Mouse (Mus musculus) heart, embryonic 10.5 days (tissue): Measurements from ENCODE around the gene Kctd11. TPM values are rescaled to one million over a fixed set of nuclear protein-coding genes. Genes with fewer than 3 reads are reported as not detected.

Experiments
- DNase-seq: peaks from one replicate; pipeline ENCODE4 v3.0.0-alpha.2; 2017; ENCODE audit warnings: low spot score
- H3K27ac ChIP-seq: fragments of 300-500 bp; sonication (generic); 2 replicates; pipeline ENCODE4 v1.5.1; 2016; ENCODE audit warnings: mild to moderate bottlenecking
- H3K27me3 ChIP-seq: fragments of 300-500 bp; sonication (generic); 2 replicates; pipeline ENCODE4 v1.6.1; 2016; ENCODE audit warnings: mild to moderate bottlenecking; ENCODE audit not compliant: poor library complexity, insufficient read depth, severe bottlenecking
- H3K36me3 ChIP-seq: fragments of 300-500 bp; sonication (generic); 2 replicates; pipeline ENCODE4 v1.6.1; 2016; ENCODE audit warnings: mild to moderate bottlenecking, moderate library complexity
- H3K4me1 ChIP-seq: fragments of 300-500 bp; sonication (generic); 2 replicates; pipeline ENCODE4 v1.6.1; 2016; ENCODE audit warnings: mild to moderate bottlenecking
- H3K4me3 ChIP-seq: fragments of 300-500 bp; sonication (generic); 2 replicates; pipeline ENCODE4 v1.5.1; 2016; ENCODE audit warnings: mild to moderate bottlenecking, moderate library complexity
- H3K9me3 ChIP-seq: fragments of 300-500 bp; sonication (generic); 2 replicates; pipeline ENCODE4 v1.6.1; 2016; ENCODE audit warnings: mild to moderate bottlenecking, moderate library complexity
- WGBS: fragments of 180-500 bp; shearing (Covaris S2); methylation state at CpG from one replicate; pipeline ENCODE4 v1.1.7; 2016; 5-methylcytosine and 5-hydroxymethylcytosine counted together
- polyA plus RNA-seq: library from polyadenylated mRNA; unstranded; fragments of >200 nt; fragmentation: Nextera tagmentation; extraction: Ambion mirVana; gene quantifications from 2 replicates; pipeline ENCODE4 v1.2.1, GENCODE M21; 2016

The Kctd11 gene
- polyA plus RNA-seq, 1 experiment from 2014 or later: 6.2 TPM

- Histone ChIP-seq H3K4me1 (peaks cover 8% of the 10 kb centered on the region), H3K36me3 (peaks cover 98% of the 10 kb centered on the region), H3K27me3 (no peaks in the 10 kb centered on the region), H3K4me3 (no peak overlapping the region), H3K27ac (no peak overlapping the region), H3K9me3 (no peaks in the 10 kb centered on the region)
- 90% methylated on average over 11 of the region's 11 CpGs for WGBS
- DNase-seq: no peak
Measured at GRCm38 (mm10) chr11:69908645-69909044, 27.4 kb upstream of the Kctd11 start.

- no peaks in the 10 kb centered on the region for H3K27me3 ChIP-seq
- H3K36me3 ChIP-seq: peaks cover 61% of the 10 kb centered on the region
- 94% methylated on average over 9 of the region's 9 CpGs for WGBS
- H3K4me1 ChIP-seq: peaks cover 28% of the 10 kb centered on the region
- H3K27ac ChIP-seq: no peak overlapping the region
- no peaks in the 10 kb centered on the region for H3K9me3 ChIP-seq
- no peak for DNase-seq
- no peak overlapping the region for H3K4me3 ChIP-seq
Measured at GRCm38 (mm10) chr11:69904311-69904710, 23.1 kb upstream of the Kctd11 start.

GRCm38 (mm10) chr11:69902972-69903371, 21.8 kb upstream of the Kctd11 start:
- Histone ChIP-seq H3K27me3 (no peaks in the 10 kb centered on the region), H3K4me1 (peaks cover 42% of the 10 kb centered on the region), H3K4me3 (peak overlapping the region; percentile 96), H3K9me3 (no peaks in the 10 kb centered on the region), H3K36me3 (peaks cover 48% of the 10 kb centered on the region), H3K27ac (0 out of 2 replicates have a peak overlapping the region, but pooled peaks have one; percentile 8)
- DNase-seq: no peak
- WGBS: 91% methylated on average over 13 of the region's 13 CpGs

- Histone ChIP-seq H3K4me3 (peak overlapping the region; percentile 96), H3K27ac (peak overlapping the region; percentile 99), H3K36me3 (peaks cover 38% of the 10 kb centered on the region), H3K9me3 (no peaks in the 10 kb centered on the region), H3K27me3 (no peaks in the 10 kb centered on the region), H3K4me1 (peaks cover 48% of the 10 kb centered on the region)
- 1% methylated on average over 39 of the region's 39 CpGs for WGBS
- DNase-seq: no peak
Measured at GRCm38 (mm10) chr11:69901993-69902392, 20.8 kb upstream of the Kctd11 start.

DNA sequence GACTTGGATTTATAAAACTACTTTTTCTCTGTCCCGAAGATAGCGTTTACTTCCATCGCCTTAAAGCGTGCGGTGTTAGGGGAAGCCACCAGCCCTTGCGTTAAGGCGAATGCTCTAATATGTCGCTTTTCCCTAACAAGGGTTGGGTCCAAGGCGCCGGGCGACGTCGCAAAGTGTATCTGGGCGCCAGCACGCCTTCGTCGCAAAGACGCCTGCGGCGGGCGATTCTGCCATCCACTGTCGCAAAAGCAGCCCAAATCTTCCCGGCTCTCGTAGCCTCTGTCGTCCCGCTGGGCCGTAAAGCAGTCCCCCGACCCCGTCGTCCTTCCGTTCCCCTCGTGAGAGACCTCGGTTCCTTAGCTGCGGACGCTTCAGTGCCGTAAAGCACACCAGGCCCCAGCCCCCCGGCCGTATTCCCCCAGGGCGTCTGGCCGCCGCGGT, 20.2 kb upstream of the Kctd11 start:
- DNase-seq: peak; percentile 99
- Histone ChIP-seq H3K4me3 (peak overlapping the region; percentile 96), H3K36me3 (peaks cover 33% of the 10 kb centered on the region), H3K27ac (peak overlapping the region; percentile 99), H3K4me1 (peaks cover 48% of the 10 kb centered on the region), H3K9me3 (no peaks in the 10 kb centered on the region), H3K27me3 (no peaks in the 10 kb centered on the region)
- WGBS: under 1% methylated on average over 42 of the region's 42 CpGs

- DNase-seq: peak; percentile 97
- Histone ChIP-seq H3K27me3 (no peaks in the 10 kb centered on the region), H3K36me3 (peaks cover 26% of the 10 kb centered on the region), H3K4me3 (peak within 1 kb of the TSS; percentile 96), H3K27ac (peak within 1 kb of the TSS; percentile 99), H3K9me3 (no peaks in the 10 kb centered on the region), H3K4me1 (peaks cover 48% of the 10 kb centered on the region)
- under 1% methylated on average over 38 of the region's 38 CpGs for WGBS
Measured at GRCm38 (mm10) chr11:69900471-69901405, 19.5 kb upstream of the Kctd11 start, which contains the start of the genes 2810408A11Rik and Neurl4. TSS of gene 2810408A11Rik (minus strand) at chr11:69900987. TSS of gene Neurl4 (plus strand) at chr11:69901072.

DNA sequence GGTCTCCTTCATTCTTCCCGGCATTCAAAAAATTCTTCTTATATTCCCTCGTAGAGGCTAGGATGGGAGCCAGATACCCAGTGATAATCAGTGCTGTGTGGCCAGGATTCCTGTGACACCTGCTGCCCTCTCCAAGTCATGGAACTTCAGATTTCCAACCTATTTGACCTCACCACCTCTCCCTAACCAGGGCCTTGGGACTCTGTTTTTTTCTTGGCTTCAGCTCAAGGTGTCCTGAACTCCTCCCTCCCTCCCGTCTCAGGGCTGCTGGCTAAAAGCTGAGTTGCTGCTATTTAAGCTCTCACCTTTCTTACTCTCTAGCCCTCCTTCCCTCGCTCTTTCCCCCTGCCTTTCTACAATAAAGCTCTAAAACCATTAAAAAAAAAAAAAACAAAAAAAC, 18.7 kb upstream of the Kctd11 start:
- Histone ChIP-seq H3K27me3 (no peaks in the 10 kb centered on the region), H3K27ac (peak overlapping the region; percentile 99), H3K4me3 (peak overlapping the region; percentile 96), H3K9me3 (no peaks in the 10 kb centered on the region), H3K36me3 (peaks cover 17% of the 10 kb centered on the region), H3K4me1 (peaks cover 51% of the 10 kb centered on the region)
- no peak for DNase-seq
- 23% methylated on average over 4 of the region's 4 CpGs for WGBS

GRCm38 (mm10) chr11:69895291-69895690, 14.1 kb upstream of the Kctd11 start, which contains the start of gene Acap1:
TSS of gene Acap1 (minus strand) at chr11:69895539.
- Histone ChIP-seq H3K9me3 (no peaks in the 10 kb centered on the region), H3K4me3 (no peak within 1 kb of the TSS)
- 67% methylated on average over 4 of the region's 4 CpGs for WGBS

GRCm38 (mm10) chr11:69894671-69895070, 13.5 kb upstream of the Kctd11 start:
- H3K4me3 ChIP-seq: no peak overlapping the region
- no peaks in the 10 kb centered on the region for H3K36me3 ChIP-seq
- H3K4me1 ChIP-seq: peaks cover 43% of the 10 kb centered on the region
- no peaks in the 10 kb centered on the region for H3K9me3 ChIP-seq
- WGBS: 74% methylated on average over 5 of the region's 5 CpGs
- H3K27me3 ChIP-seq: no peaks in the 10 kb centered on the region
- no peak for DNase-seq
- H3K27ac ChIP-seq: no peak overlapping the region

More at GRCm38 (mm10) chr11:69895291-69895690, 14.1 kb upstream of the Kctd11 start, which contains the start of gene Acap1:
- H3K36me3 ChIP-seq: no peaks in the 10 kb centered on the region
- no peak for DNase-seq
- H3K27ac ChIP-seq: peak within 1 kb of the TSS; percentile 36; the same call in 1 of the 2 replicates
- H3K27me3 ChIP-seq: no peaks in the 10 kb centered on the region
- peaks cover 42% of the 10 kb centered on the region for H3K4me1 ChIP-seq

- Histone ChIP-seq H3K4me3 (no peak overlapping the region), H3K27me3 (no peaks in the 10 kb centered on the region), H3K36me3 (0 out of 2 replicates have a peak, but pooled peaks cover 2% of the 10 kb centered on the region), H3K27ac (peak overlapping the region; percentile 78; the same call in 1 of the 2 replicates), H3K9me3 (no peaks in the 10 kb centered on the region), H3K4me1 (peaks cover 37% of the 10 kb centered on the region; the same call in 1 of the 2 replicates)
- no peak for DNase-seq
- WGBS: 44% methylated on average over 4 of the region's 4 CpGs
Measured at GRCm38 (mm10) chr11:69891482-69891881, 10.3 kb upstream of the Kctd11 start.

DNA sequence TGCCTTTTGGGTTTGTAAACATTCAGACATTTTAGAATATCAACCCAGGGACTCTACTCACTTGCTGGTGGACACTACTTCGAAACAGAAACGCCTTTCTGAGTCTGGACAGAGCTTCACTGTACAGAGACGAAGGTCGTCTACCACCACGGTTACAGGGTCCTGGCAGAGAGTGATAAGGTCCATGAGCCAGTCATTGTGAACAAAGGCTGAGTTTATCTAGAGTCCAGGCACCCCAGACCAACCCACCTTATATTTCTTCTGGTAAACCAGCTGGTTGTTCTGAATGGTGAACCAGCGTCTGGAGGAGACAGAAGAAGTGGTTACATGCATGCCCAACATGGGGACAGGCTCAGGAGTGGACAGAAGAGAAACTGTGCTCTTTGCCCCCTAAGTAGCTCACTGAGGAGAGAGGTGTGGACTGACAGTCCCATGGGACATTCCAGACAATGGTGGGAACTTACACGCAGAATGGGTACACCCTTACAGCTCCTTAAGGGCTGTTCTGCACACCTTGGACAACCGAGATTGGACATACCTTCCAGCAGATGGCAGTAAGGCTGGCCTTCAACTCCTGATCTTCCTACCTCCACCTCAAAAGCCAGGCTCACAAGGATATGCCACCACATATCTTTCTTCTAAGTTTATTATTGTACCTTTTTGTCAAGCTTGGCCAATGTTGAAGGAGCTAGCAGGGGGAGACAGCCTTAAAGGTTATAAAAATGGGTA, 5.9 kb upstream of the Kctd11 start:
- no peaks in the 10 kb centered on the region for H3K9me3 ChIP-seq
- H3K36me3 ChIP-seq: 0 out of 2 replicates have a peak, but pooled peaks cover 2% of the 10 kb centered on the region
- H3K4me1 ChIP-seq: peaks cover 54% of the 10 kb centered on the region
- DNase-seq: peak; percentile 87
- H3K27ac ChIP-seq: peak overlapping the region; percentile 65; the same call in 1 of the 2 replicates
- 52% methylated on average over 8 of the region's 8 CpGs for WGBS
- H3K4me3 ChIP-seq: no peak overlapping the region
- no peaks in the 10 kb centered on the region for H3K27me3 ChIP-seq

DNA sequence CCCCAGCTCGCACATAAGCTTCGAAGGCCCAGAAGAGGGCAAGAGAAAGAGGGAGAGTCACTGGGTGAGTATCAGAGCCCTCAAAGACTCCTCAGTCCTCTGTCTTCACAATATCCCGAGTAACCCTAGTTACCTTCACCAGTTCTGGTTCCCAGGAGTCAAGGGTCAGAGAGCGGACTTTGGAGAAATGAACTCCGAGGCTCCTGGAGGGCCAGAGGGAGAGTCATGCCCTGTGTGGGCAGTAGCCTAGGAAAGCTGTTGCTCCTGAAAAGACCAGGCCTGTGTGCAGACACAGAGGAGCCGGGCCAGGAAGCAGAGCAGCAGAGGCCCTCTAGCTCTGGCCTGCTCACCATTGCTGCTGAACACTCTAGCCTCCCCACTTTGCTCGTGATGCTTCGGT, 3.5 kb upstream of the Kctd11 start:
- peaks cover 61% of the 10 kb centered on the region for H3K4me1 ChIP-seq
- WGBS: 81% methylated on average over 8 of the region's 8 CpGs
- no peak for DNase-seq
- H3K9me3 ChIP-seq: no peaks in the 10 kb centered on the region
- peak overlapping the region; percentile 8; the same call in 1 of the 2 replicates for H3K4me3 ChIP-seq
- peak overlapping the region; percentile 74 for H3K27ac ChIP-seq
- peaks cover 1% of the 10 kb centered on the region; the same call in 1 of the 2 replicates for H3K27me3 ChIP-seq
- 0 out of 2 replicates have a peak, but pooled peaks cover 2% of the 10 kb centered on the region for H3K36me3 ChIP-seq
